Mouse (Mus musculus) monocyte, adult 59 days (primary cell): ENCODE results near the gene Tbc1d14. TPM values are rescaled to one million over a fixed set of nuclear protein-coding genes. Genes with fewer than 3 reads are reported as not detected.

Experiments used
- total RNA-seq, 2 experiments: library from RNA; stranded (reverse); gene quantifications; one replicate each; pipeline ENCODE4 v1.2.4; 2023

Tbc1d14 gene
- total RNA-seq = 10 to 100 TPM; 79.6 to 90.0 TPM

GRCm38 (mm10) chr5:36593176-36593575 lies at the start of gene Tbc1d14:
TSS of gene Tbc1d14 (minus strand) at chr5:36593276.

GRCm38 (mm10) chr5:36484171-36484990 lies 108.7 kb downstream of the Tbc1d14 start, which contains the start of the genes Tada2b and Ccdc96:
TSS of gene Tada2b (minus strand) at chr5:36484285.
TSS of gene Ccdc96 (plus strand) at chr5:36484588.

GRCm38 (mm10) chr5:36464709-36465661 lies 128.1 kb downstream of the Tbc1d14 start, which contains the start of gene Grpel1:
TSS of gene Grpel1 (plus strand) at chr5:36464998.

Other genes with a start within 250 kb of the Tbc1d14 start
- gene Sorcs2, start 195.1 kb downstream of the Tbc1d14 start, total RNA-seq = under 1 TPM in 1 of 2 experiments, not detected in 1; 0.10 TPM
- 10 to 100 TPM; 23.5 to 29.0 TPM for gene Grpel1, start 128.3 kb downstream of the Tbc1d14 start, total RNA-seq
- gene Tada2b, start 109.0 kb downstream of the Tbc1d14 start, total RNA-seq = 10 to 100 TPM; 11.1 to 12.8 TPM
- under 1 TPM; 0.39 to 0.46 TPM for gene Ccdc96, start 108.7 kb downstream of the Tbc1d14 start, total RNA-seq
- gene D5Ertd579e, start 102.7 kb upstream of the Tbc1d14 start, total RNA-seq = 10 to 100 TPM; 32.6 to 40.2 TPM
- gene Bloc1s4, start 155.4 kb upstream of the Tbc1d14 start, total RNA-seq = 10 to 100 TPM; 18.2 to 19.4 TPM
- 100 to 1,000 TPM; 193 to 197 TPM for gene Mrfap1, start 203.5 kb upstream of the Tbc1d14 start, total RNA-seq
- 10 to 100 TPM; 65.4 to 79.0 TPM for gene Man2b2, start 237.4 kb upstream of the Tbc1d14 start, total RNA-seq